Mouse (Mus musculus) stomach, postnatal 0 days (tissue): ENCODE data around the gene Mrpl58.

Source experiments
- CTCF ChIP-seq: IDR thresholded peaks from 2 replicates; pipeline ENCODE4 v1.5.1; 2016; ENCODE audit warnings: antibody characterized with exemption, low read depth, mild to moderate bottlenecking, moderate library complexity
- EP300 ChIP-seq: optimal IDR thresholded peaks from 2 replicates; pipeline ENCODE3; 2016; ENCODE audit warnings: antibody characterized with exemption

DNA sequence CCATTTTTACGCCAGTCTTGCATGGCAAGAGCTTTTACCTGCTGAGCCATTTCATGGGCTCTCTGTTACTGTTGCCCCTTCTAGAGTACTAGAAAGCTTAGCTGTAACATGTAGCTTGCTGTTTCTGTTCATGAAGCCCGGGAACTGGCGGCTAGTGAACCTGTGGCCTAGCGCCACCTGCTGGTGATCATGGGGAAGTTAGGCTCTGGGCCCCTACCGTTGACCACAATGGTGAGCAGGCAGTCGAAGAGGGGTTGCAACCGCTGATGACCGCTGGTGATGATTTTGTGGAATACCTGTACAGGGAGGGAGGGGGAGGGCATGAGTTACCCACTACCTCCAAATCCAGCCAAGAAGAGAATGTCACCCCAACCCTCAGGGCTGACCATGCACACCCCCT, 49.4 kb upstream of the Mrpl58 start:
- TF ChIP-seq CTCF (peak; percentile 99), EP300 (no peak)
